Mouse (Mus musculus): ENCODE results near the gene Kcnmb2. TPM values are rescaled to one million over a fixed set of nuclear protein-coding genes. Genes with fewer than 3 reads are reported as not detected.
A peak's percentile ranks its signal among the peaks of the same experiment; 100 is the strongest.

Gene Kcnmb2
- polyA plus RNA-seq, 1 experiment from 2014 or later = 14.0 TPM

DNA sequence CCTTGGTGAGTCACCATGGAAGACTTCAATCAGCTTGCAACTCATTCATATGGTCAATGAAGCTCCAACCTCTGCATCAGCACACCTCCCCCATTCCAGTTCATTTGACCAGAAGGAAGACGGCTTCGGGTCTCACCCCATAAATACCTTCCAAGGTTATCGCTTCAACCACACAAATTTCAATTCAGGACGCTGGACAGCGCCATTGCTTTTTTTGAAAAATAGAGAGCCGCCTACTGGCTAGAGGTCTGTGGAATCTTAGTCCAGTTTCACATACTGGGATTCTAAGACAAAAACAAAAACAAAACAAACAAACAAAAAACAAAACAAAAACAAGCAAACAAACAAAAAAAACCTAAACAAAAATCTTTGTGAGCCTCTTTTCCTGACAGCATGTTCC, 39.2 kb downstream of the Kcnmb2 start:
- ATAC-seq (replicated peaks) = no peak
- no peak overlapping the region for H3K9ac ChIP-seq
- H3K36me3 ChIP-seq (replicated peaks) = no peaks in the 10 kb centered on the region
- H3K27ac ChIP-seq = no peak overlapping the region
- H3K9me3 ChIP-seq = no peaks in the 10 kb centered on the region
- H3K4me1 ChIP-seq = no peaks in the 10 kb centered on the region
- no peak overlapping the region for H3K4me3 ChIP-seq
- WGBS = 37% methylated on average over 6 of the region's 6 CpGs
- no peak overlapping the region for H3K4me2 ChIP-seq
- H3K27me3 ChIP-seq (replicated peaks) = no peaks in the 10 kb centered on the region

DNA sequence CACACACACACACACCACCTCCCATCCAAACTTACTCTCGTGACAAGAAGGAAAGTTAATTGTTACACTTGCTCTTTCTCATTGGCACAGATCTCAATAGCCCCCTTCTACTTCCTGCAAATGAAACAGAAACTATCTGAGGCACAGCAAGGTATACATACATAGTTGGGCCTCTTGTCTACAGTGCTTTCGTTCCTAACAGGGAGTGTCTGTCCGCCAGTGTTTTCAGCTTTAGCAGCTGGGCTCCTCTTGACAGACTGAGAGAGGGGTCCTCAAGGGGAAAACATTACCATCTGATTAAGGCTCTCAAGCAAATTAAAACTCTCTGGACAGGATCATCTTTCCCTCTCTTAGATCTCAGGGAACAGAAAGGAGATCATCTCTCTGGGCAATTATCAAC, 51.9 kb downstream of the Kcnmb2 start:
- H3K27me3 ChIP-seq (replicated peaks) = no peaks in the 10 kb centered on the region
- WGBS = 36% methylated on average over 3 of the region's 3 CpGs
- H3K4me1 ChIP-seq = no peaks in the 10 kb centered on the region
- H3K36me3 ChIP-seq (replicated peaks) = no peaks in the 10 kb centered on the region
- H3K9me3 ChIP-seq = no peaks in the 10 kb centered on the region
- no peak overlapping the region for H3K27ac ChIP-seq
- no peak for ATAC-seq (replicated peaks)
- no peak overlapping the region for H3K4me3 ChIP-seq
- H3K4me2 ChIP-seq = no peak overlapping the region
- no peak overlapping the region for H3K9ac ChIP-seq

DNA sequence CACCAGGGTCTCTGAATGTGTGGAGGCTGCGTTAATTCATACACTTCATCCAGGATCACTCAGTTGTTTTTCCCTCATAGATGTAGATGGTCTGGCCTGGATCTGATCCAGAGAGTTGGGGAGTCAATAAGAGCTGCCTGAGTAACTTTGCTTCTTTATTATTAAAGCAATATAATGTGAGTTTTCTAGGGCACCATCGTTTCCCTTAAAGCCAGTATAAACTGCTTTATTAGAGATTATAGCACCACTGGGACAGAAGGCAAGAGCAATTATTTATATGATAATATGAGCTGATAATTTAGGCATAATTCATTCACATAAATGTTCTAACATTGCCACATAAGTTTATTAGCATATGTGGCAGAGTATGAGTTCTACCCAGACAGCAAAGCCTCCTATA, 52.7 kb downstream of the Kcnmb2 start:
- no peak overlapping the region for H3K27ac ChIP-seq
- H3K36me3 ChIP-seq (replicated peaks) = no peaks in the 10 kb centered on the region
- no peaks in the 10 kb centered on the region for H3K4me1 ChIP-seq
- 79% methylated on average over 2 of the region's 2 CpGs for WGBS
- no peak overlapping the region for H3K4me2 ChIP-seq
- H3K9ac ChIP-seq = no peak overlapping the region
- H3K4me3 ChIP-seq = no peak overlapping the region
- no peaks in the 10 kb centered on the region for H3K9me3 ChIP-seq
- H3K27me3 ChIP-seq (replicated peaks) = no peaks in the 10 kb centered on the region
- ATAC-seq (replicated peaks) = no peak

DNA sequence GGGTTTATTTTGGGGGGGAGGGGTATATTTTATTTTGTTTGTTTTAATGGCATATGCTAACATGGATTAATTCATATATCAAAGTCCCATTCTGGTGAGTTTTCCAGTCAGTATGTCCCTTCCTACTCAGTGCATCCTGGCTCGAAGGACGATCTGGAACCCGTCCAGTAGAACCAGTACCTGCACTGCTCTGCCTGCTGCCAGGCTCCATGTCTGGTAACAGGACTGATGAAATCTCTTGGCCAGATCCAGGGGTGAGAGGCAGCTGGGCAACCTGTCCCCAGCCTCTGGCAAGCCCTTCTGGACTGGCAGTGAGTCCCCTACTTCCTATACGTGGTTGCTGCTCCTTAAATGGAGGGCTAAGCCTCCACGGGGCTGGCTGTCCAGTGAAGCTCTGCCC, 57.5 kb downstream of the Kcnmb2 start:
- no peaks in the 10 kb centered on the region for H3K36me3 ChIP-seq (replicated peaks)
- no peak; the same call in 1 of the 2 replicates for ATAC-seq (replicated peaks)
- WGBS = 64% methylated on average over 5 of the region's 5 CpGs

DNA sequence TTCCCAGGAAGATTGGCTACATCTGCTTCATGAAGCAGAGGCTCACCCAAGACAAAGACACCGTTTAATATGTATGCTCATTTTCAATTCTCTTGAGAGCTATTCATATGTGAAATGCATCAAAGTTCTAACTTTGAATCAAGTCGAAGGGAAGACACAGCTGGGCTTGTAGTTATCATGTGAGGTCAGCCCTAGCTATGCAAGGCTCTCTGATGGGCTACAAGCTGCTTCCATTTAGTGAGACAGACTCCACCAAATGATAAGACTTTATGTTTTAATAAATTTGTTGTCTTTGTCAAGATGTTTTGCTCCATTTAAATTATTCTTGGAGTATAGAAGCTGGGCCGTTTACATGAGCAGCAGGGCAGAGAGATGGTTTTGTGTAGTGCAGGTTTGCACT, 58.9 kb downstream of the Kcnmb2 start:
- H3K27ac ChIP-seq = no peak overlapping the region
- WGBS = 40% methylated on average over 3 of the region's 3 CpGs

More for the DNA sequence above, 57.5 kb downstream of the Kcnmb2 start:
- H3K4me3 ChIP-seq = no peak overlapping the region
- H3K4me2 ChIP-seq = no peak overlapping the region
- peaks cover 5% of the 10 kb centered on the region; the same call in 1 of the 2 replicates for H3K4me1 ChIP-seq
- H3K27me3 ChIP-seq (replicated peaks) = no peaks in the 10 kb centered on the region
- H3K9ac ChIP-seq = no peak overlapping the region
- no peak overlapping the region for H3K27ac ChIP-seq
- no peaks in the 10 kb centered on the region for H3K9me3 ChIP-seq

DNA sequence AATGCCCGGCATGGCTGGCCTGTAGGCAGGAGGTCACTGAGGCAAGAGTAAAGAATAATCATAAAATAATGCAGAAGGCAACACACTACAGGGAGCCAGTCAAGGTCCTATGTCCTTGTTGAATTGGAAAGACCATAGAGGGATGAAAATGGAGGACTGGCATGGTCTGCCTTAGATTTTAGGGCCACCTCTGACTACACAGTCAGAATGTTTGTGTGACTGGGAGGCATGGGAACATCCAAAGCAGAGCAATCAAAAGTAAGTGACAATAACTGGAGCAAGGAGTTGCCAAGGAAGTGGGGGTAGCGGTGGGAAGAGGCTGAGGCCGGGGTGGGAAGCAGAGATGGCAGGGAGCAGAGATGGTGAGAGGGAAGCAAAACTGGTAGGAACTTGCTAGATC, 60.8 kb downstream of the Kcnmb2 start:
- WGBS = 96% methylated on average over 3 of the region's 3 CpGs
- ATAC-seq (replicated peaks) = no peak
- H3K36me3 ChIP-seq (replicated peaks) = no peaks in the 10 kb centered on the region
- no peaks in the 10 kb centered on the region for H3K9me3 ChIP-seq
- H3K27ac ChIP-seq = no peak overlapping the region
- H3K9ac ChIP-seq = no peak overlapping the region
- H3K4me2 ChIP-seq = no peak overlapping the region
- H3K4me1 ChIP-seq = peaks cover 5% of the 10 kb centered on the region; the same call in 1 of the 2 replicates
- no peaks in the 10 kb centered on the region for H3K27me3 ChIP-seq (replicated peaks)
- H3K4me3 ChIP-seq = no peak overlapping the region

More for the DNA sequence above, 58.9 kb downstream of the Kcnmb2 start:
- Histone ChIP-seq H3K4me1 (peaks cover 5% of the 10 kb centered on the region; the same call in 1 of the 2 replicates), H3K9me3 (no peaks in the 10 kb centered on the region), H3K9ac (no peak overlapping the region), H3K4me3 (no peak overlapping the region), H3K4me2 (no peak overlapping the region), H3K36me3 (replicated peaks) (no peaks in the 10 kb centered on the region), H3K27me3 (replicated peaks) (no peaks in the 10 kb centered on the region)
- no peak for ATAC-seq (replicated peaks)

DNA sequence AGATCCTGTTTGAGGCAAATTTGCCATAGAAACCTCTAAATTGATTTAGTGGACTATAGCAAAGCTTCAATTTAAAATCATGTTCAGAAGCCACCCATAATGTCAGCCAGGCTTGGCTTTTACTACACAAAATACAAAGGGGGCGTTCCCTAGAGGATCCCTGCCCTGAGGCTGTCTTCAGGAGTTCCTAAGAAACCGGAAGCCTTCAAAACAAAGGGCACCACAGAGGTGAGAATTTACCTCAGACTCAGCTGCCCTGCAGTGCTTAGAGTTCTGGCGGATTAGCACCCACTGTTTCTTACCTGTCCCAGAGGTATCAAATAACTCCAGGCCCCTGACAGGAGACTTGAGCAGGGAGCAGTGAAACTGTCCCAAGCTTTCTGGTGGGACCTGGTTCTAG, 77.4 kb downstream of the Kcnmb2 start:
- WGBS = 28% methylated on average over 3 of the region's 3 CpGs
- Histone ChIP-seq H3K4me1 (no peaks in the 10 kb centered on the region), H3K9me3 (no peaks in the 10 kb centered on the region), H3K36me3 (replicated peaks) (no peaks in the 10 kb centered on the region), H3K9ac (no peak overlapping the region), H3K27me3 (replicated peaks) (no peaks in the 10 kb centered on the region), H3K27ac (no peak overlapping the region), H3K4me2 (no peak overlapping the region), H3K4me3 (no peak overlapping the region)
- no peak for ATAC-seq (replicated peaks)

DNA sequence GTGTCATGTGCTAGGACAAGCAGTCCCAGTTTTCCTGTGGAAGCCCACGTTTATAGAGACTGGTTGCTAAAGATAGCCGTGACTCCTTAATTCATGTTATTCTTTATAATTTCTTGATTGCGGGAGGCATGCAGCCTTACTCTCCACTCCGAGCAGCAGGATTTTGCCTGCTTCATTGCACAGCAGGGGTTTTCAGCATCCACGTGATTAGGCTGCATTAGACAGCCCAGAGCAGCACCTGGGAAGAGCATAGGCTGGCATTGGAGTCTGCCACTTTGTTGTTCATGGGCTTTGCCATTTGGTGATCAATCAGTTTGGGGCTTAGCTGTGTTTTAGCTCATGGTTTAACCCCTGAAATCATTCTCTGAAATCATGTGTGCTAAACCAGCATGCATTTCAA, 80.1 kb downstream of the Kcnmb2 start:
- Histone ChIP-seq H3K9me3 (no peaks in the 10 kb centered on the region), H3K4me2 (no peak overlapping the region), H3K36me3 (replicated peaks) (no peaks in the 10 kb centered on the region), H3K4me3 (no peak overlapping the region), H3K9ac (no peak overlapping the region), H3K27me3 (replicated peaks) (no peaks in the 10 kb centered on the region), H3K27ac (no peak overlapping the region), H3K4me1 (no peaks in the 10 kb centered on the region)
- WGBS = 38% methylated on average over 5 of the region's 5 CpGs
- ATAC-seq (replicated peaks) = peak; percentile 76

DNA sequence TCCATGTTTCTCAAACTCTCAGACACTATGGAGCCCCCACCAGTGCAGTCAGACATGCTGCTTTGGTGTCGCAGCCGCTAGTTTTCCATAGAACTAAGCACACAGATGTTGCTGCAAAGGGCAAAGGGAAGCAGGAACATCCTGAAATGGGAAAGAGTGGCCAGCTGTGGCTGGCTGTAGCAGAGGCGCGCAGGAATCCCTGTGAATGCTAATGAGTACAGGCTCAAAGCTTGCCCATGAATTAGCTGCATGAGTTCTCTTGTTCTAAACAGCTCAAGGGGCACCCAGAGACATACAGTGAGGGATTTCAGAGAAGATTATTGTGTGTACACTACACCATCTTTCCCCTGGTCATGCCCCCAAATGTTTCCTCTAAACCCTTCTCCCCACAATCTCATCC, 82.8 kb downstream of the Kcnmb2 start:
- Histone ChIP-seq H3K4me1 (no peaks in the 10 kb centered on the region), H3K9ac (no peak overlapping the region), H3K4me3 (no peak overlapping the region), H3K4me2 (no peak overlapping the region), H3K36me3 (replicated peaks) (no peaks in the 10 kb centered on the region), H3K9me3 (no peaks in the 10 kb centered on the region), H3K27me3 (replicated peaks) (no peaks in the 10 kb centered on the region), H3K27ac (no peak overlapping the region)
- WGBS = 71% methylated on average over 4 of the region's 4 CpGs
- ATAC-seq (replicated peaks) = 0 out of 2 replicates have a peak, but pooled peaks have one; percentile 59

DNA sequence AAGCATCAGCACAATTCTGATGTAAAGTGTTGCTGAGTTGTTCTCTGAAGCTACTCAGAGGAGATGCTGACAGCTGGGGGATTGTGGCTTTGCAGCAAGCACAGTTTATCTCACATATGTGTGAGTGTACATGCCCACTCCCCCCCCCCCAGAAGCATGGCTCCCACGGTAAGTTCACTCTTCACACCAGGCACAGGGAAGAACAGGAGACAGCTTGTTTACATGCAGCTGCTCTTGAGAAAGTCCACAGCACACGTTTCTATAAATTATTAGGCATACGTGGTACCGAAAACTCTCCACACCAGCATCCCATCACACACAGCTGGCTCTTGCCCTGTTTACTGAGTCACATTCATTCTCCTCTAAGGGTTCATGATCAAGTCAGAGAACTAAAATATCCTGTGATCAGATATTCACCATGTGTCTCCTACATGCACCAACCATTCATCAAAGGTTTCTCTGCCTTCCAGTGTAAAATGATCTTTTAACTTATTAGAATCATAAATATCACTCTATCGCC, 89.3 kb downstream of the Kcnmb2 start:
- no peak overlapping the region for H3K4me3 ChIP-seq
- no peak overlapping the region for H3K27ac ChIP-seq
- no peak for ATAC-seq (replicated peaks)
- no peaks in the 10 kb centered on the region for H3K27me3 ChIP-seq (replicated peaks)
- no peaks in the 10 kb centered on the region for H3K36me3 ChIP-seq (replicated peaks)
- H3K9ac ChIP-seq = no peak overlapping the region
- no peak overlapping the region for H3K4me2 ChIP-seq
- H3K4me1 ChIP-seq = no peaks in the 10 kb centered on the region
- WGBS = 88% methylated on average over 5 of the region's 5 CpGs
- H3K9me3 ChIP-seq = no peaks in the 10 kb centered on the region

DNA sequence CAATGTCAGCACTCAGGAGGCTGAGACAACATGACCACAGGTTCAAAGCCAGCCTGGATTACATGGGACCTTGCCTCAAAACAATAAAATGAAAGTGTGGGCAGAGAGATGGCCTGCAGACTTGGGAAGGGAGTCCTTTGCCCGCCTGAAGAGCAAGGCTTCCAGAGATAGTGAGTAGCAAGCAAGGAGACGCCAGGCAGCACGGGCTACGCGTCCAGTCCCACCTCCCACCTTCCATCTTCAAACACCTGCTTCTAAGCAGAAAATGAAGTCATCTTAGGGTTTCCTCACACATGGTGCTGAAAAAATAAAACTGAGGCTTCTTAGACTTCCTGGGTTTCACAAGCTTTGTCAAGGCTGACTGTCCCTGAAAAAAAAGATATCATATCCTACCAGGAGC, 109.3 kb downstream of the Kcnmb2 start:
- Histone ChIP-seq H3K4me2 (no peak overlapping the region), H3K4me3 (no peak overlapping the region), H3K27ac (no peak overlapping the region), H3K9ac (no peak overlapping the region), H3K36me3 (replicated peaks) (no peaks in the 10 kb centered on the region), H3K27me3 (replicated peaks) (no peaks in the 10 kb centered on the region), H3K9me3 (no peaks in the 10 kb centered on the region), H3K4me1 (no peaks in the 10 kb centered on the region)
- 97% methylated on average over 5 of the region's 5 CpGs for WGBS
- ATAC-seq (replicated peaks) = no peak

DNA sequence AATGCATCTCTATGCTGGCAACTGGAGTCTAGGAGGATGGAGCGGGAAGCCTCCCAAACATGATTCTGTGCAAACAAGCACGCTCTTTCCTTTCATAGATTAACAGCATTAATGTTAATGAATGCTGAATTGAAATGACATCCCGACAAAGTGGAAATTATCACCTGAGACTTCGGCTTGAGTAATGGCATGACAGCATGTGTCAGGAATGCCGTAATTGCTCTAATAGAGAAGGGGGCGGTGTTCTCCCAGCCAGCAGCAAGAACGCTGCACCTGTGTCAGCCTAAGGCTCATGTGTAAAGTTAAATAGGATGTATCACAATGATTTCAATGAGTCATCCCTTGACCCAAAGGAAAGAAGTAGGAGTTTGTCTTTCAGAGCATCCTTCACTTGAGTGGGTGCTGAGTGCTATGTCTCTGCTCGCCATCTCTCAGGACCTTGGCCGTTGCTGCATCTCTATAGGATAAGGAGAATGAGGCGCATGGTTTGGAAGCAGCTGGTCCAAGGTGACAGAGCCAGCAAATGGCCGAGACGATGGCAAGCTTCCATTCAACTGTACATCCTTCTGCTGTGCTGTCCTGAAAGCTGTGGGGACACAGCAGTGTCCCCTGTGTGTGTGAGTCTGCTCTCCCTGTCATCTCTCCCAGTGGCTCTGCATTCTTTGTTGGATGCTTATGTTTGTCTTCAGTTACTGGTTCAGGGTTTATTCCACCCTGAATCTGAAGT, 110.1 kb downstream of the Kcnmb2 start:
- no peak overlapping the region for H3K4me2 ChIP-seq
- no peak overlapping the region for H3K9ac ChIP-seq
- H3K27me3 ChIP-seq (replicated peaks) = no peaks in the 10 kb centered on the region
- WGBS = 79% methylated on average over 12 of the region's 12 CpGs
- no peaks in the 10 kb centered on the region for H3K9me3 ChIP-seq
- no peak overlapping the region for H3K4me3 ChIP-seq
- ATAC-seq (replicated peaks) = no peak
- no peaks in the 10 kb centered on the region for H3K4me1 ChIP-seq
- H3K36me3 ChIP-seq (replicated peaks) = no peaks in the 10 kb centered on the region
- H3K27ac ChIP-seq = no peak overlapping the region

DNA sequence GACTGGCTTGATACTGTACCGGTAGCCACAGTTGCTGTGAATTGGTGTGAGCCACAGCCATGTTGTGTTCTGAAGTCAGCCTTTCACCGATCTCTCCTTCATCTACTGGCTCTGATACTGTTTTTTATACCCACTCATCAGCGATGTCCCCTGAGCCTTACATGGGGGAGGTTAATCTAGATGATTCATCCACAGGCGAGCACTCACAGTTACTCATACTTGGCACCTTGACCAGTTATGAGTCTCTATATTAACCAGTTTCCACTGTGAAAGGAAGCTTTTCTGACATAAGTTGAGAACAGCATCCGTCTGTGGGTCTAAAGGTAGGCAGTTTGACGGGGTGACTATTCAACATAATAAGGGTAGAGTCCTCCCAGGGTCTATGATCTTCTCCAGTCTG, 118.7 kb downstream of the Kcnmb2 start:
- Histone ChIP-seq H3K36me3 (replicated peaks) (no peaks in the 10 kb centered on the region), H3K9me3 (no peaks in the 10 kb centered on the region), H3K4me3 (no peak overlapping the region), H3K4me2 (no peak overlapping the region), H3K27ac (no peak overlapping the region), H3K9ac (no peak overlapping the region), H3K4me1 (no peaks in the 10 kb centered on the region), H3K27me3 (replicated peaks) (no peaks in the 10 kb centered on the region)
- no peak for ATAC-seq (replicated peaks)
- WGBS = 93% methylated on average over 6 of the region's 6 CpGs
